Mouse (Mus musculus): Measurements from ENCODE around the gene Nuak2.

GRCm38 (mm10) chr1:132341731-132342501 lies 26.0 kb downstream of the Nuak2 start:
- TF ChIP-seq CHD2 (IDR thresholded peaks at IDR 0.05; ENCODE audit: low read depth, low read length) (no peak), ZC3H11A (IDR thresholded peaks at IDR 0.05; ENCODE audit: borderline replicate concordance, low read depth, low read length) (no peak), MAFK (IDR thresholded peaks at IDR 0.05; ENCODE audit: insufficient read depth, low read depth, low read length) (no peak), HCFC1 (IDR thresholded peaks at IDR 0.05; ENCODE audit: borderline replicate concordance, insufficient read depth, low read length) (no peak), ZNF384 (IDR thresholded peaks at IDR 0.05; ENCODE audit: low read depth, low read length) (no peak)
